Mouse (Mus musculus): ENCODE results near the gene Vps54.

Gene Vps54

DNA sequence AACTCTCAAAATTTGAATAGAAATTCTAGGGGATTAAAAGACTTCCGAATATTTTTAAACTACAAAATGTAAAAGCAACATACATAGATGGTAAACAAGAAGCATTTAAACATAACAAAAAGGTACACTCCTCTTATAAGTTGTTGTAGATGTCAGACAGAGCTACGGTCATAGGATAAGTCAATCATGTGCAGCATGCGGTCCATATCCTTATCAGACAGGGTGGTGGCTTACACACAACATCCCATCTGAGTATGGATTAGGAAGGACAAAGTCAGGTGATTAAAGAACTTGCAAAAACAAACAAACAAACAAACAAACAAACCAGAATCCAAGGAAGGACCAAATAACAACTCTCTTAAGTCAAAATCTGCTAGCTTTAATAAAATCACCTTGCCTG, 106.9 kb downstream of the Vps54 start:
- no peak for DNase-seq

DNA sequence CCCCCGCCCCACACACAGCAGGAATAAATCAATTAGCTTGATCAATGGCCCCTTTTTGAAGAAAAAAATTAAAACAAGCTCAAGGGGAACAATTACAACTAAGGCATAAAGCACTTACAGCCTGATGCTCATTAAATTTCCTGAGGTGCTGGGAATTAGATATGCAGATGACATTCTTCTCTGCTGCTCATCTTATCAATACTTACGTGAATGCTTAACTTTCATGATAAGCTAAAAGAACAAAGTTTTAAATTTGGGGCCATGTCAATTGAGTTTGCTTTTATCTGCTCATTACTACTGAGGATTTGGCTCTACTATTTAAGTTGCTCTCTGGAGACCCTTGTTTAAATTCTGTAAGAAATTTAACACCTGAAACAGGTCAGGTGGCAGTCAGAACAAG, 109.8 kb downstream of the Vps54 start:
- no peak for DNase-seq

DNA sequence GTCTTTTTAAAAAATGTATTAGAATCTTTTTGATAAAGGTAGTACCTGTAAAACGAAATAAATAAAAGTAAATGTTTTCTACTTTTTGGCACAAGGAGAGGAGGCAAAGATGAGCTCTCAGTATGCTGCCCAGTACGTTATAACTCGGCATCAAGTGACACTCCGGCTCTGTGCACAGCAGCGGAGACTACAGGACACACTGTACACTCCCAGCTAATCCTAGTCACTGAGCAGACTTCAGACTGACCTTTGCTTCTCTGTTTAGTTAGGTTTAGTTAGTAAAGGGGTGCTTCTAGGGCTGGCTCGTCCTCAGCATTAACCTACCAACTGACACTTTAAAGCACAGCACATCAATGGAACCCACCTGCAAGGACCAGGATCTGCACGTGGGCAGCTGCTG, 112.2 kb downstream of the Vps54 start:
- no peak for DNase-seq

DNA sequence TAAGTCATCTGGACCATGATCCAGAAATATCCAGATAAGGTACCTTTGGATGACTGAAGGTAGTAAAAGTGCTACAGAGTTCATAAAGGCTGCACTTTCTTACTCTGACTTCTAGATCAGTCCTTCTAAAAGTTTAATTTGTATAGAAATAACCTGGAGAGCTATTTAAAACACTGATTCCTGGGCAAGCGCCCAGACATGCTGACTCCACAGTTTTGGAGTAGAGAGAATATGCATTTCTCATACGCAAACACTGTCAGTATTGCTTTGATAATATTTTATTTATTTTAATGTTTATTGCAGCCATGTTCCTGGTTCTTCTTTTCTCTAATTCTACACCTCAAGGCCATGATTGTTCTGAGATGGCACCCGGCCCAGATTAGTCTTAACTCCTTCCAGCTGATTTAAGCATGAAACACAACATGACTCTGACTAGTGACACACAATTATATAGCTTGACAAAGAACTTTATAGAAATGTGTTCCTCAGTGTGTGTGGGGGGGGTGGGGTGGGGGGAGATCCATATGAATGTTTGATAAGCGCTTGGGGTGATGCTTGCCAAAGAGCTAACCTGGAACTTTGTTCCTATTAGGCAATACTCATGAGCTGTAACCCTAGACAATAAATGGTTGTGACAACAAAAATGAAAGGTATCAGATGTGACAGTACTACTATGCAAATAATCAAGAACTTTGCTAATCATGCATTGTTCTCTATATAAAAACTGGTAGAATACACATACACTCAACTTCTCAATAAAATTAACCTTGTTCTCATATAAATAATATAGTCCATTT, 124.3 kb downstream of the Vps54 start:
- no peak for DNase-seq

DNA sequence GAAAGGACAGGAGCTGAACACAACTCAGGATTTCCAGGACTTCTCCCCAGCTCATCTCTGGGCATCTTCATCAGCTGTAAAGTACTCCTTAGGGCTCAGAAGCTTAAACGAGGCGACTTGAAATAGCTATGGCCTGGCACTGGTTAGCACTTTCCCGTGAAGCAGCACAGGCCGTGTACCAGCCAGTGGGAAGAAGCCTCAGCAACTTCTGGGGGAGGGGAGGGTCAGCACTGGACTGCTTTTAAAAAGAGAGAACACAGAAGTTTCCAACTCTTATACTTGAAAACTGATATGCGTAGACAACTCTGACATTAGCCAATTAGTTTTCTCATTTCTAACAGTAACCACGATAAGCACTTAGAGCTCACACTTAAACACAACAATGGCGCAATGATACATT, 129.4 kb downstream of the Vps54 start:
- no peak for DNase-seq

DNA sequence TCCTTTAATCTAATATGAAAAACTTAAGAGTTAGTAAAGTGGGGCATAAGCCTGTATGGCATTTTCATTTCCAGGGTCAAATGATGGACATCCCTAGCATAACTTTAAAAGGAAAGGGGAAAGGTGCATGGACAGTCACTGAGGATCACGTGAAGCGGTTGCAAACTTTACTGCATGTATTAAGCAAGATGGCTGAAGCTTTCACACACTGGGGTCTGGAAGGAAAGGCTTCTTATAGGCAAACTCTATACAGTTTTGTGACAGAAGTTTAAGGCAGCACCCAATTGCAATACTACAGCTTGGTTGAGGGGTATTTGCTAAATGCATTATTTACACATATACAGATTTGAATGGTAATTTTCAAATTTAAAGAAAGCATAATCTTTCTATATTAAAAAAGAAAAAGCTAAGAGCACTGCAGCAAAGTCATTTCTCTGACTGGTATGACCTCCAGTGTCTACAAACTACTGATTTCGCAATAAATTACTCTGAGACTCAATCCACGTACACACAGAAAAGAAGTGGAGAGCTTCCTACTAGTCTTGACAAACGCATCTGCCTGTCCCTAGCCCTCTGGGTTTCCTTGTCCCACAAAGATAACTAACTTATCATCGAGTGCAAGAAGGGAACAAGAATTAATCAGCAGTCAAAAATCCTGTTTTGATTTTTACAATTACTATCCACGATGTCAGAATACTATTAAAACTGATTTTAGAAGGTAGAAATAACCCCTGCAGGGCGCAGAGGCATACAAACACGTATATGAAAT, 130.4 kb downstream of the Vps54 start:
- peak; percentile 24 for DNase-seq

DNA sequence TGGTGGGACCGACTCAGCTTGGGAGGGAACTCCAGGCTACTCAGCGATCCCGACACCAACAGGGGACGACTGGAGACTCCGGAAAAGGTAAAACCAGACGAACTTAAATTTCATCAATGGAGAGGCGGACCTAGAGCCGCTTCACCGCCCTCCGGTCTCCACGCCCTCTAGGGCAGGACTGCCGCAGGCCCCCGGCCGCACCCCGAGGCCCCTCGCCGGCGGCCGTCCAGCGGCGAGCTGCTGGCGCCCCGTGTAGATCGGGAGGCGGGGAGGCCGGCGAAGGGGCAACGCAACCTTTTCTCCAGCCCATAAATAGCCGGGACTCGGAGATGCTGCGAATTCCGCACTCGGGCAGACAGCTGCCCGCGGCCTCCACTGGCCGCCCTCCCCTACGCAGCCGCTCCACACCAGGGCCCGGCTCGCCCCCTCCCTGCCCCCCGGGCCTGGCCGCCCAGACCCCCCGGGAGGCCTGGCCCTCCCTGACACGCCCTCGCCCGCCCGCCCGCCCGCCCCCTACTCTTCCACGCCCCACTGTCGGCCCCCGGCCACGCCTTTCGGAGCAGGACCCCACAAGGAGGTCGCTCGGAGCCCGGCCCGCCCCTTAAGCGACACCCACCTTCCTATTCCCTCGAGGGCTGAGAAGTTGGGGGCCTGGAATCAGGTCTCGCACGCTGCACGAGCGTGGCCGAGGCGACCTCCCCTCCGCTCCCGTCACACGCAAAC, 131.5 kb downstream of the Vps54 start:
- no peak for DNase-seq
